Mouse (Mus musculus) fat pad, adult 2 months (tissue): ENCODE measurements around the gene Wnt2b.

Source experiments
- DNase-seq: peaks from one replicate; pipeline ENCODE4 v3.0.0-alpha.2; 2011; ENCODE audit warnings: low read depth, low spot score; ENCODE audit errors: extremely low read depth

The Wnt2b gene

GRCm38 (mm10) chr3:104961066-104962059, at the start of gene Wnt2b:
Gene Wnt2b, minus strand, starts transcription at chr3:104961921.
- no peak for DNase-seq

- no peak for DNase-seq
Measured at GRCm38 (mm10) chr3:105010681-105011339, 49.1 kb upstream of the Wnt2b start.

- DNase-seq: no peak
Measured at GRCm38 (mm10) chr3:105008070-105008469, 46.3 kb upstream of the Wnt2b start.

- no peak for DNase-seq
Measured at GRCm38 (mm10) chr3:105006101-105006500, 44.4 kb upstream of the Wnt2b start.

GRCm38 (mm10) chr3:105005561-105006065, 43.9 kb upstream of the Wnt2b start:
- no peak for DNase-seq

- no peak for DNase-seq
Measured at GRCm38 (mm10) chr3:105005011-105005410, 43.3 kb upstream of the Wnt2b start.

- no peak for DNase-seq
Measured at GRCm38 (mm10) chr3:105003960-105004463, 42.3 kb upstream of the Wnt2b start.

GRCm38 (mm10) chr3:105001374-105001773, 39.7 kb upstream of the Wnt2b start:
- no peak for DNase-seq

- DNase-seq: no peak
Measured at GRCm38 (mm10) chr3:105000561-105000960, 38.8 kb upstream of the Wnt2b start.

GRCm38 (mm10) chr3:104997563-104997962, 35.8 kb upstream of the Wnt2b start:
- no peak for DNase-seq

GRCm38 (mm10) chr3:104995707-104996106, 34.0 kb upstream of the Wnt2b start:
- DNase-seq: no peak

- DNase-seq: no peak
Measured at GRCm38 (mm10) chr3:104994415-104994841, 32.7 kb upstream of the Wnt2b start.

- no peak for DNase-seq
Measured at GRCm38 (mm10) chr3:104993800-104994199, 32.1 kb upstream of the Wnt2b start.

- peak; percentile 42 for DNase-seq
Measured at GRCm38 (mm10) chr3:104992709-104993388, 31.1 kb upstream of the Wnt2b start.

- no peak for DNase-seq
Measured at GRCm38 (mm10) chr3:104991703-104992102, 30.0 kb upstream of the Wnt2b start.

- DNase-seq: no peak
Measured at GRCm38 (mm10) chr3:104987884-104988283, 26.2 kb upstream of the Wnt2b start.

GRCm38 (mm10) chr3:104979735-104980134, 18.0 kb upstream of the Wnt2b start:
- no peak for DNase-seq

GRCm38 (mm10) chr3:104967548-104968300, 6.0 kb upstream of the Wnt2b start:
- no peak for DNase-seq

- no peak for DNase-seq
Measured at GRCm38 (mm10) chr3:104965991-104966554, 4.4 kb upstream of the Wnt2b start.
